Mouse (Mus musculus) testis, adult 2 months (tissue): Measurements from ENCODE around the gene Syn3.

Source experiments
- CTCF ChIP-seq: fragments of 200-500 bp; IDR thresholded peaks from 2 replicates; pipeline ENCODE4 v1.5.1; 2012; ENCODE audit warnings: low read depth, mild to moderate bottlenecking, inconsistent platforms, low read length, moderate library complexity; ENCODE audit not compliant: control insufficient read depth, insufficient read depth, insufficient replicate concordance
- POLR2A ChIP-seq: fragments of 200-500 bp; IDR thresholded peaks from 2 replicates; pipeline ENCODE4 v1.6.1; 2012; ENCODE audit warnings: low read depth, mild to moderate bottlenecking, inconsistent platforms, low read length, moderate library complexity; ENCODE audit not compliant: control insufficient read depth

DNA sequence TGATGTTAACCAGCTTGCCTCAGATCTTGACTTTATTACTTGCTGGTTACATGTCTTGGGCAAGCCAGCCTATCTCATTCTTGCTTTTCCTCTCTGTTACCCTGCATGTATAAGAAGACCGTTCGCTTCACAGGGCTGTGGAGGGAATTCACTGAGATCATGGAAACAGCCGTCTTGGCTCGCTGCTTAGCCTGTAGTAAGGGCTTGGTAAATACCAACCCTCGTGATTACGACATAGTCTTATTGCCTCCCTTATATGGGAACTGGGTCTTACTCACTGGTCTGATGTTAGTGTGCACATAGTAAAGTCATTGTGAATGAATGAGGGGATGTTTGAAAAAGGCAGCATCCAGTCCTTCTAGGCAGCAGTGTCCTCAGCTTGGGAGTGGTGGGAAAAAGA, 188.2 kb downstream of the Syn3 start:
- TF ChIP-seq CTCF (no peak), POLR2A (no peak)
